Mouse (Mus musculus): ENCODE measurements around the gene S1pr1. TPM values are rescaled to one million over a fixed set of nuclear protein-coding genes. Genes with fewer than 3 reads are reported as not detected.

The S1pr1 gene
- polyA plus RNA-seq, 1 experiment from 2014 or later, result 25.0 TPM

GRCm38 (mm10) chr3:115689920-115690319, 25.0 kb downstream of the S1pr1 start:
- H3K27me3 ChIP-seq (ENCODE audit: control insufficient read depth, insufficient read depth, low read length), result no peaks in the 10 kb centered on the region
- H3K4me3 ChIP-seq (replicated peaks; ENCODE audit: low read length), result no peak overlapping the region
- no peaks in the 10 kb centered on the region for H3K36me3 ChIP-seq (replicated peaks; ENCODE audit: control insufficient read depth, insufficient read depth)
- H3K9ac ChIP-seq, result no peak overlapping the region
- no peak for DNase-seq (ENCODE audit: low spot score)
- no peaks in the 10 kb centered on the region for H3K9me3 ChIP-seq (ENCODE audit: control insufficient read depth, low read length)
- WGBS, result 54% methylated on average over 1 of the region's 1 CpGs
- H3K27ac ChIP-seq, result no peak overlapping the region
- H3K4me2 ChIP-seq (replicated peaks), result no peak overlapping the region
- ATAC-seq (ENCODE audit: low FRiP score), result no peak
- H3K4me1 ChIP-seq (replicated peaks; ENCODE audit: control insufficient read depth, insufficient read depth, low read length), result no peaks in the 10 kb centered on the region

GRCm38 (mm10) chr3:115689352-115689751, 25.5 kb downstream of the S1pr1 start:
- Histone ChIP-seq H3K27ac (no peak overlapping the region), H3K4me2 (replicated peaks) (0 out of 2 replicates have a peak overlapping the region, but pooled peaks have one; percentile 10), H3K9ac (no peak overlapping the region), H3K4me3 (replicated peaks; ENCODE audit: low read length) (no peak overlapping the region), H3K9me3 (ENCODE audit: control insufficient read depth, low read length) (no peaks in the 10 kb centered on the region), H3K4me1 (replicated peaks; ENCODE audit: control insufficient read depth, insufficient read depth, low read length) (no peaks in the 10 kb centered on the region), H3K27me3 (ENCODE audit: control insufficient read depth, insufficient read depth, low read length) (no peaks in the 10 kb centered on the region), H3K36me3 (replicated peaks; ENCODE audit: control insufficient read depth, insufficient read depth) (no peaks in the 10 kb centered on the region)
- 34% methylated on average over 8 of the region's 8 CpGs for WGBS
- no peak for ATAC-seq (ENCODE audit: low FRiP score)
- DNase-seq (ENCODE audit: low spot score), result no peak

GRCm38 (mm10) chr3:115687821-115688220, 27.1 kb downstream of the S1pr1 start:
- Histone ChIP-seq H3K27me3 (ENCODE audit: control insufficient read depth, insufficient read depth, low read length) (no peaks in the 10 kb centered on the region), H3K9me3 (ENCODE audit: control insufficient read depth, low read length) (no peaks in the 10 kb centered on the region), H3K4me1 (replicated peaks; ENCODE audit: control insufficient read depth, insufficient read depth, low read length) (no peaks in the 10 kb centered on the region), H3K4me3 (replicated peaks; ENCODE audit: low read length) (no peak overlapping the region), H3K36me3 (replicated peaks; ENCODE audit: control insufficient read depth, insufficient read depth) (no peaks in the 10 kb centered on the region), H3K4me2 (replicated peaks) (no peak overlapping the region), H3K9ac (no peak overlapping the region), H3K27ac (no peak overlapping the region)
- ATAC-seq (ENCODE audit: low FRiP score) (no peak), DNase-seq (ENCODE audit: low spot score) (no peak)
- WGBS, result 92% methylated on average over 2 of the region's 2 CpGs

GRCm38 (mm10) chr3:115682328-115683088, 32.4 kb downstream of the S1pr1 start:
- ATAC-seq (ENCODE audit: low FRiP score) (no peak), DNase-seq (ENCODE audit: low spot score) (no peak)
- no peak overlapping the region for H3K27ac ChIP-seq
- no peaks in the 10 kb centered on the region for H3K36me3 ChIP-seq (replicated peaks; ENCODE audit: control insufficient read depth, insufficient read depth)
- H3K9me3 ChIP-seq (ENCODE audit: control insufficient read depth, low read length), result no peaks in the 10 kb centered on the region
- no peaks in the 10 kb centered on the region for H3K27me3 ChIP-seq (ENCODE audit: control insufficient read depth, insufficient read depth, low read length)
- H3K4me3 ChIP-seq (replicated peaks; ENCODE audit: low read length), result no peak overlapping the region
- 76% methylated on average over 14 of the region's 14 CpGs for WGBS
- H3K9ac ChIP-seq, result no peak overlapping the region
- H3K4me2 ChIP-seq (replicated peaks), result no peak overlapping the region
- no peaks in the 10 kb centered on the region for H3K4me1 ChIP-seq (replicated peaks; ENCODE audit: control insufficient read depth, insufficient read depth, low read length)

GRCm38 (mm10) chr3:115681184-115681583, 33.7 kb downstream of the S1pr1 start:
- WGBS, result 97% methylated on average over 1 of the region's 1 CpGs
- no peaks in the 10 kb centered on the region for H3K4me1 ChIP-seq (replicated peaks; ENCODE audit: control insufficient read depth, insufficient read depth, low read length)
- no peaks in the 10 kb centered on the region for H3K36me3 ChIP-seq (replicated peaks; ENCODE audit: control insufficient read depth, insufficient read depth)
- ATAC-seq (ENCODE audit: low FRiP score) (no peak), DNase-seq (ENCODE audit: low spot score) (no peak)
- H3K27ac ChIP-seq, result no peak overlapping the region
- no peaks in the 10 kb centered on the region for H3K9me3 ChIP-seq (ENCODE audit: control insufficient read depth, low read length)
- no peak overlapping the region for H3K9ac ChIP-seq
- no peak overlapping the region for H3K4me2 ChIP-seq (replicated peaks)
- H3K4me3 ChIP-seq (replicated peaks; ENCODE audit: low read length), result no peak overlapping the region
- no peaks in the 10 kb centered on the region for H3K27me3 ChIP-seq (ENCODE audit: control insufficient read depth, insufficient read depth, low read length)

- WGBS, result 88% methylated on average over 7 of the region's 7 CpGs
Measured at GRCm38 (mm10) chr3:115679022-115679421, 35.9 kb downstream of the S1pr1 start.

GRCm38 (mm10) chr3:115675546-115676535, 39.0 kb downstream of the S1pr1 start:
- DNase-seq (ENCODE audit: low spot score) (no peak), ATAC-seq (ENCODE audit: low FRiP score) (no peak)
- no peaks in the 10 kb centered on the region for H3K36me3 ChIP-seq (replicated peaks; ENCODE audit: control insufficient read depth, insufficient read depth)
- H3K4me1 ChIP-seq (replicated peaks; ENCODE audit: control insufficient read depth, insufficient read depth, low read length), result no peaks in the 10 kb centered on the region
- no peak overlapping the region for H3K4me2 ChIP-seq (replicated peaks)
- H3K9me3 ChIP-seq (ENCODE audit: control insufficient read depth, low read length), result no peaks in the 10 kb centered on the region
- no peak overlapping the region for H3K9ac ChIP-seq
- H3K4me3 ChIP-seq (replicated peaks; ENCODE audit: low read length), result no peak overlapping the region
- 85% methylated on average over 6 of the region's 6 CpGs for WGBS
- no peaks in the 10 kb centered on the region for H3K27me3 ChIP-seq (ENCODE audit: control insufficient read depth, insufficient read depth, low read length)
- no peak overlapping the region for H3K27ac ChIP-seq

More at GRCm38 (mm10) chr3:115679022-115679421, 35.9 kb downstream of the S1pr1 start:
- no peak overlapping the region for H3K4me2 ChIP-seq (replicated peaks)
- ATAC-seq (ENCODE audit: low FRiP score) (no peak), DNase-seq (ENCODE audit: low spot score) (no peak)
- no peak overlapping the region for H3K27ac ChIP-seq
- no peak overlapping the region for H3K9ac ChIP-seq
- no peaks in the 10 kb centered on the region for H3K9me3 ChIP-seq (ENCODE audit: control insufficient read depth, low read length)
- H3K4me1 ChIP-seq (replicated peaks; ENCODE audit: control insufficient read depth, insufficient read depth, low read length), result no peaks in the 10 kb centered on the region
- H3K27me3 ChIP-seq (ENCODE audit: control insufficient read depth, insufficient read depth, low read length), result no peaks in the 10 kb centered on the region
- H3K36me3 ChIP-seq (replicated peaks; ENCODE audit: control insufficient read depth, insufficient read depth), result no peaks in the 10 kb centered on the region
- H3K4me3 ChIP-seq (replicated peaks; ENCODE audit: low read length), result no peak overlapping the region

- H3K4me3 ChIP-seq (replicated peaks; ENCODE audit: low read length), result no peak overlapping the region
- 87% methylated on average over 5 of the region's 5 CpGs for WGBS
- H3K4me1 ChIP-seq (replicated peaks; ENCODE audit: control insufficient read depth, insufficient read depth, low read length), result no peaks in the 10 kb centered on the region
- no peaks in the 10 kb centered on the region for H3K36me3 ChIP-seq (replicated peaks; ENCODE audit: control insufficient read depth, insufficient read depth)
- no peak overlapping the region for H3K9ac ChIP-seq
- H3K4me2 ChIP-seq (replicated peaks), result no peak overlapping the region
- ATAC-seq (ENCODE audit: low FRiP score) (no peak), DNase-seq (ENCODE audit: low spot score) (no peak)
- no peak overlapping the region for H3K27ac ChIP-seq
- H3K27me3 ChIP-seq (ENCODE audit: control insufficient read depth, insufficient read depth, low read length), result no peaks in the 10 kb centered on the region
- H3K9me3 ChIP-seq (ENCODE audit: control insufficient read depth, low read length), result no peaks in the 10 kb centered on the region
Measured at GRCm38 (mm10) chr3:115674665-115675064, 40.2 kb downstream of the S1pr1 start.

GRCm38 (mm10) chr3:115673663-115674157, 41.2 kb downstream of the S1pr1 start:
- no peak overlapping the region for H3K27ac ChIP-seq
- H3K27me3 ChIP-seq (ENCODE audit: control insufficient read depth, insufficient read depth, low read length), result no peaks in the 10 kb centered on the region
- H3K4me3 ChIP-seq (replicated peaks; ENCODE audit: low read length), result no peak overlapping the region
- H3K4me1 ChIP-seq (replicated peaks; ENCODE audit: control insufficient read depth, insufficient read depth, low read length), result no peaks in the 10 kb centered on the region
- no peaks in the 10 kb centered on the region for H3K9me3 ChIP-seq (ENCODE audit: control insufficient read depth, low read length)
- 66% methylated on average over 13 of the region's 13 CpGs for WGBS
- H3K4me2 ChIP-seq (replicated peaks), result no peak overlapping the region
- no peak for ATAC-seq (ENCODE audit: low FRiP score)
- no peak for DNase-seq (ENCODE audit: low spot score)
- H3K36me3 ChIP-seq (replicated peaks; ENCODE audit: control insufficient read depth, insufficient read depth), result no peaks in the 10 kb centered on the region
- no peak overlapping the region for H3K9ac ChIP-seq

Measured in hindbrain, embryonic 14.5 days (tissue).